ENCODE assay signal across 8 mouse cellular contexts in the genomic region with DNA sequence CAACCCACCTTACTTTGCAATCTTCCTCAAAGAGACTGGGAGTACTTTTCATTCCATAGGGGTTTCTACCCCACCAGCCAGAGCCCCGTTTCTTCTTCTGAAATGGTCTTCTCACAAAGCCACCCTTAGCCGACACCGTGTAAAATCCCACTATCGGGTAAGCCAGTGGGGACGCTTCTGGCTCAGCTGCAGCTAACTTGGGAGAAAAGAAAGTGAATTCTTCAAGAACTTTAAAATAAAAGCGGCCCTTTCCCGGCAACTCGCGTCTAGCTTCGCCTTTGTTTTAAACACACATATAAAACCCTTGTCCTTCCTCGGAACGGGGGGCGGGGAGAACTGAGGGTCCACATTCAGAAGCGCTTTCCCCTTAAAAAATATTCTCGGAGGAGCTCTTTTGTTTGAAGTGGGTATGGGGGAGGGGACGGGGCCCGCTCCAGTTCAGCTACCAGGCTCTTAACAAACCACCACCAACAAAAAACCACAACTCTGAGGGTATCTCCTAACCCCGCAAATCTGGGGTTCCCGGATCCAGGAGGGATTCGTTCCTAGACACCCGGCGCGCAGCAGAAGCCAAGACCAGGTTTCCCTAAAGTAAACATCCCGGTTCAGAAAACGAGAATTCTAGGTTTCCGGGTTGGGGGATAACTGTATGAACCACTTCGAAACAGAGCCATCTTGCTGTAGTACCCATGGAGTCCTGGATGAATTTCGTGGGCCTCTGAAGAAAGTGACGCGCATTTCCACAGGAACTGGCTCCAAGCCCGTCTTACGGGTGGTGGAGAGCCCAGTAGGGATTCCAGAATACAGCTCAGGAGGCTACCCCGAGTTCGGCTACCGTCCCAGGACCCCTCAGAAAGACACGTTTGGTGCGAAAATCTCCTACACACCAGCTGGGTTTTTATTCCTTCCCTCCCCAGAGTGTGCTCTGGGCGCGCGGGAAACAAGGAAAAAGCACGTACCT. TPM values are rescaled to one million over a fixed set of nuclear protein-coding genes. Genes with fewer than 3 reads are reported as not detected.
A peak's percentile ranks its signal among the peaks of the same experiment; 100 is the strongest.
DNase-seq lines count a peak whose midpoint lies in the region; ATAC-seq and TF ChIP-seq lines count a peak whose summit lies in the region.

No protein-coding gene starts in this region.

- peaks cover 15 to 16% of the 10 kb centered on the region in 2 experiments for H3K4me1 ChIP-seq in ES-E14 (ENCODE audit: control insufficient read depth in 2 of 2, insufficient read depth in 2 of 2, low read length in 2 of 2, poor library complexity in 1 of 2)
- H3K4me1 ChIP-seq in embryonic fibroblast, embryonic 13.5 days (ENCODE audit: control insufficient read depth, insufficient read depth, low read length), result peaks cover 10% of the 10 kb centered on the region; the same call in 1 of the 2 replicates
- H3K4me1 ChIP-seq in heart, embryonic 15.5 days (replicated peaks), result peaks cover 47% of the 10 kb centered on the region
- H3K4me1 ChIP-seq in kidney, embryonic 16.5 days (ENCODE audit: insufficient read depth, low read length), result peaks cover 52% of the 10 kb centered on the region
- peaks cover 31% of the 10 kb centered on the region for H3K4me1 ChIP-seq in lung, embryonic 16.5 days (replicated peaks; ENCODE audit: control insufficient read depth, insufficient read depth, low read length)

- DNase-seq in ES-E14 (ENCODE audit: low read depth, low spot score), result no peak
- peak; percentile 77 for DNase-seq in adrenal gland, postnatal 14 days
- peak; percentile 50 for DNase-seq in right cerebral cortex, postnatal 25 days

- peak overlapping the region; percentile 85 to 87 for H3K4me3 ChIP-seq in ES-E14 (ENCODE audit: insufficient read depth in 1 of 2, low read depth in 1 of 2, low read length in 2 of 2, poor library complexity in 1 of 2, severe bottlenecking in 1 of 2)
- peak overlapping the region; percentile 94 for H3K4me3 ChIP-seq in embryonic fibroblast, embryonic 13.5 days (ENCODE audit: insufficient read depth, low read length)
- H3K4me3 ChIP-seq in heart, embryonic 15.5 days, result peak overlapping the region; percentile 84
- H3K4me3 ChIP-seq in kidney, embryonic 16.5 days (ENCODE audit: low read length), result peak overlapping the region; percentile 96
- H3K4me3 ChIP-seq in lung, embryonic 16.5 days (ENCODE audit: low read length), result peak overlapping the region; percentile 85

- no peaks in the 10 kb centered on the region for H3K27me3 ChIP-seq in heart, embryonic 15.5 days
- no peaks in the 10 kb centered on the region for H3K27me3 ChIP-seq in kidney, embryonic 16.5 days (ENCODE audit: insufficient read depth, low read length)
- no peaks in the 10 kb centered on the region for H3K27me3 ChIP-seq in lung, embryonic 16.5 days (ENCODE audit: control insufficient read depth, insufficient read depth, low read depth, low read length)

- no peaks in the 10 kb centered on the region for H3K36me3 ChIP-seq in ES-E14 (ENCODE audit: control insufficient read depth, insufficient read depth, low read length, poor library complexity, severe bottlenecking)
- no peaks in the 10 kb centered on the region for H3K36me3 ChIP-seq in heart, embryonic 15.5 days
- H3K36me3 ChIP-seq in kidney, embryonic 16.5 days (ENCODE audit: insufficient read depth, low read length), result no peaks in the 10 kb centered on the region
- H3K36me3 ChIP-seq in lung, embryonic 16.5 days (ENCODE audit: control insufficient read depth, insufficient read depth, low read length), result no peaks in the 10 kb centered on the region

- no peaks in the 10 kb centered on the region for H3K9me3 ChIP-seq in ES-E14 (ENCODE audit: control insufficient read depth, insufficient read depth, low read depth, low read length)
- no peaks in the 10 kb centered on the region for H3K9me3 ChIP-seq in heart, embryonic 15.5 days (replicated peaks)
- H3K9me3 ChIP-seq in kidney, embryonic 16.5 days (ENCODE audit: low read length), result no peaks in the 10 kb centered on the region
- H3K9me3 ChIP-seq in lung, embryonic 16.5 days (ENCODE audit: control insufficient read depth, low read length), result no peaks in the 10 kb centered on the region

- in situ Hi-C loops in ES-E14 (cut with MboI; ENCODE audit: low sequenced_read_pairs in 2 of 2, unreplicated experiment in 2 of 2), result no loop called here

- no peak for TF ChIP-seq POLR2A in embryonic fibroblast, embryonic 13.5 days (IDR thresholded peaks at IDR 0.05; ENCODE audit: low read depth, low read length)

- no peak for TF ChIP-seq CTCF in embryonic fibroblast, embryonic 13.5 days (IDR thresholded peaks at IDR 0.05; ENCODE audit: borderline replicate concordance, insufficient read depth, low read length)

- H3K9ac ChIP-seq in ES-E14 (ENCODE audit: insufficient read depth, low read depth, low read length, poor library complexity, severe bottlenecking), result peak overlapping the region; percentile 73
- H3K9ac ChIP-seq in heart, embryonic 15.5 days, result peak overlapping the region; percentile 95
- peak overlapping the region; percentile 99 for H3K9ac ChIP-seq in kidney, embryonic 16.5 days (replicated peaks; ENCODE audit: low read length)
- peak overlapping the region; percentile 96 for H3K9ac ChIP-seq in lung, embryonic 16.5 days (ENCODE audit: low read length)

- H3K4me2 ChIP-seq in heart, embryonic 15.5 days, result peak overlapping the region; percentile 88
- peak overlapping the region; percentile 94 for H3K4me2 ChIP-seq in kidney, embryonic 16.5 days (replicated peaks; ENCODE audit: low read depth, low read length)
- peak overlapping the region; percentile 87 for H3K4me2 ChIP-seq in lung, embryonic 16.5 days (ENCODE audit: low read depth, low read length)

- under 1% methylated on average over 41 of the region's 41 CpGs for WGBS in heart, embryonic 15.5 days
- under 1% methylated on average over 41 of the region's 41 CpGs for WGBS in kidney, embryonic 16.5 days
- WGBS in lung, embryonic 16.5 days, result under 1% methylated on average over 41 of the region's 41 CpGs

- ATAC-seq in heart, embryonic 15.5 days (replicated peaks; ENCODE audit: insufficient number of reproducible peaks, insufficient read depth, low FRiP score, low read depth), result no peak
- ATAC-seq in kidney, embryonic 16.5 days (ENCODE audit: low FRiP score, low TSS enrichment), result no peak
- ATAC-seq in lung, embryonic 16.5 days (ENCODE audit: low read depth), result peak; percentile 3
- no peak for ATAC-seq in activated CD4-positive, CD25-positive, alpha-beta regulatory T cell, adult 4 months

- H3K27ac ChIP-seq in ES-E14 (ENCODE audit: insufficient read depth, low read depth, low read length, poor library complexity, severe bottlenecking), result no peak overlapping the region
- peak overlapping the region; percentile 81 for H3K27ac ChIP-seq in embryonic fibroblast, embryonic 13.5 days (ENCODE audit: insufficient read depth, low read length)
- H3K27ac ChIP-seq in heart, embryonic 15.5 days, result peak overlapping the region; percentile 97
- peak overlapping the region; percentile 99 for H3K27ac ChIP-seq in kidney, embryonic 16.5 days (ENCODE audit: low read length)
- peak overlapping the region; percentile 99 for H3K27ac ChIP-seq in lung, embryonic 16.5 days (ENCODE audit: low read length)

TF ChIP-seq in ES-E14, 5 proteins besides CTCF, POLR2A, EP300 and RAD21:
- no peak for TF ChIP-seq ZNF384 (IDR thresholded peaks at IDR 0.05; ENCODE audit: low read depth, low read length)
- no peak for TF ChIP-seq ZC3H11A (IDR thresholded peaks at IDR 0.05; ENCODE audit: borderline replicate concordance, low read depth, low read length)
- TF ChIP-seq CHD2 (IDR thresholded peaks at IDR 0.05; ENCODE audit: low read depth, low read length), result no peak
- no peak for TF ChIP-seq HCFC1 (IDR thresholded peaks at IDR 0.05; ENCODE audit: borderline replicate concordance, insufficient read depth, low read length)
- TF ChIP-seq MAFK (IDR thresholded peaks at IDR 0.05; ENCODE audit: insufficient read depth, low read depth, low read length), result no peak

RNA-seq across cellular contexts. Expression of gene Slc38a10, which starts 37.6 kb away (rescaled TPM):
- 146 and 216 TPM in 2 replicates for total RNA-seq in ES-E14 (2012; rRNA removed)
- total RNA-seq in adrenal gland, postnatal 14 days (2021), result 105 and 115 TPM in 2 replicates
- polyA plus RNA-seq in embryonic fibroblast, embryonic 13.5 days (2011; ENCODE audit: insufficient read length, low read depth, missing spikeins), result 107 and 113 TPM in 2 replicates
- 77.5 and 91.4 TPM in 2 replicates for polyA plus RNA-seq in heart, embryonic 15.5 days (2015; fragmentation: Nextera tagmentation; extraction: Ambion mirVana)
- polyA plus RNA-seq in kidney, embryonic 16.5 days (2015; fragmentation: Nextera tagmentation; extraction: Ambion mirVana), result 132 and 133 TPM in 2 replicates
- polyA plus RNA-seq in lung, embryonic 16.5 days (2015; fragmentation: Nextera tagmentation; extraction: Ambion mirVana), result 96.3 and 100 TPM in 2 replicates
- polyA plus RNA-seq in activated CD4-positive, CD25-positive, alpha-beta regulatory T cell, adult 4 months (2017; shearing (Covaris generic)), result 10 to 100 TPM; 30.8 to 54.7 TPM

RNA-seq across cellular contexts. Expression of gene Bahcc1, which starts 44.0 kb away (rescaled TPM):
- 11.7 and 16.3 TPM in 2 replicates for total RNA-seq in ES-E14 (2012; rRNA removed)
- total RNA-seq in adrenal gland, postnatal 14 days (2021), result 12.4 and 17.2 TPM in 2 replicates
- polyA plus RNA-seq in embryonic fibroblast, embryonic 13.5 days (2011; ENCODE audit: insufficient read length, low read depth, missing spikeins), result 17.9 and 18.6 TPM in 2 replicates
- 4.2 and 5.7 TPM in 2 replicates for polyA plus RNA-seq in heart, embryonic 15.5 days (2015; fragmentation: Nextera tagmentation; extraction: Ambion mirVana)
- 13.2 and 14.2 TPM in 2 replicates for polyA plus RNA-seq in kidney, embryonic 16.5 days (2015; fragmentation: Nextera tagmentation; extraction: Ambion mirVana)
- polyA plus RNA-seq in lung, embryonic 16.5 days (2015; fragmentation: Nextera tagmentation; extraction: Ambion mirVana), result 7.0 and 7.5 TPM in 2 replicates
- not detected for polyA plus RNA-seq in activated CD4-positive, CD25-positive, alpha-beta regulatory T cell, adult 4 months (2017; shearing (Covaris generic))
